Mouse (Mus musculus) cerebellum, adult 8-10 months (tissue): Measurements from ENCODE around the gene Tmem198.
A peak's percentile ranks its signal among the peaks of the same experiment; 100 is the strongest.

ENCODE experiments used
- DNase-seq: peaks from one replicate; pipeline ENCODE4 v3.0.0; 2022

Gene Tmem198

GRCm38 (mm10) chr1:75455948-75456347 is 23.4 kb upstream of the Tmem198 start:
- no peak for DNase-seq

GRCm38 (mm10) chr1:75456746-75457564 is 22.4 kb upstream of the Tmem198 start:
- DNase-seq, result no peak

GRCm38 (mm10) chr1:75457710-75458024 is 21.7 kb upstream of the Tmem198 start:
- DNase-seq, result no peak

GRCm38 (mm10) chr1:75458025-75458788 is 21.1 kb upstream of the Tmem198 start:
- DNase-seq, result no peak

- no peak for DNase-seq
These were observed 20.3 kb upstream of the Tmem198 start for GRCm38 (mm10) chr1:75458789-75459684.

- DNase-seq, result no peak
These were observed 19.0 kb upstream of the Tmem198 start for GRCm38 (mm10) chr1:75460297-75460696.

- DNase-seq, result no peak
These were observed 16.7 kb upstream of the Tmem198 start for GRCm38 (mm10) chr1:75462636-75463035.

GRCm38 (mm10) chr1:75463652-75464204 is 15.6 kb upstream of the Tmem198 start:
- no peak for DNase-seq

GRCm38 (mm10) chr1:75467215-75467927 is 12.0 kb upstream of the Tmem198 start:
- peak; percentile 86 for DNase-seq

- no peak for DNase-seq
These were observed 10.0 kb upstream of the Tmem198 start for GRCm38 (mm10) chr1:75469287-75469825.

- no peak for DNase-seq
These were observed 2.9 kb upstream of the Tmem198 start for GRCm38 (mm10) chr1:75476441-75476840.

- peak; percentile 95 for DNase-seq
These were observed 1.9 kb upstream of the Tmem198 start for GRCm38 (mm10) chr1:75477264-75477965.

- no peak for DNase-seq
These were observed 1.4 kb upstream of the Tmem198 start for GRCm38 (mm10) chr1:75477966-75478290.

- no peak for DNase-seq
These were observed 835 bp upstream of the Tmem198 start for GRCm38 (mm10) chr1:75478497-75478896.

- no peak for DNase-seq
These were observed 280 bp downstream of the Tmem198 start for GRCm38 (mm10) chr1:75479635-75479989.

GRCm38 (mm10) chr1:75480036-75480435 is 704 bp downstream of the Tmem198 start:
- no peak for DNase-seq

GRCm38 (mm10) chr1:75480735-75481134 is 1.4 kb downstream of the Tmem198 start:
- no peak for DNase-seq

GRCm38 (mm10) chr1:75486561-75486960 is 7.2 kb downstream of the Tmem198 start:
- DNase-seq, result no peak

GRCm38 (mm10) chr1:75487040-75487404 is 7.7 kb downstream of the Tmem198 start:
- DNase-seq, result no peak

- DNase-seq, result peak; percentile 85
These were observed 8.3 kb downstream of the Tmem198 start for GRCm38 (mm10) chr1:75487405-75488161.
